Mouse (Mus musculus): ENCODE results near the gene Nfib. TPM values are rescaled to one million over a fixed set of nuclear protein-coding genes. Genes with fewer than 3 reads are reported as not detected.

The Nfib gene
- polyA plus RNA-seq, 1 experiment from 2014 or later, result 13.5 TPM

- H3K36me3 ChIP-seq (ENCODE audit: control insufficient read depth, insufficient read depth), result no peaks in the 10 kb centered on the region
- TF ChIP-seq CTCF (IDR thresholded peaks at IDR 0.05; ENCODE audit: low read depth), result no peak
- no peaks in the 10 kb centered on the region for H3K9me3 ChIP-seq (ENCODE audit: control insufficient read depth)
- no peaks in the 10 kb centered on the region for H3K27me3 ChIP-seq (replicated peaks; ENCODE audit: control insufficient read depth, insufficient read depth, low read length)
- no peak overlapping the region for H3K9ac ChIP-seq (ENCODE audit: low read depth, low read length)
- WGBS, result 42% methylated on average over 10 of the region's 10 CpGs
- peak; percentile 96 for ATAC-seq
- peak overlapping the region; percentile 43 for H3K4me2 ChIP-seq (replicated peaks; ENCODE audit: low read depth)
- no peak overlapping the region for H3K4me3 ChIP-seq (ENCODE audit: low read depth, low read length)
- no peaks in the 10 kb centered on the region for H3K4me1 ChIP-seq (replicated peaks; ENCODE audit: control insufficient read depth, insufficient read depth, low read length)
- H3K27ac ChIP-seq (ENCODE audit: low read depth, low read length), result peak overlapping the region; percentile 71
These were observed 111.6 kb downstream of the Nfib start for GRCm38 (mm10) chr4:82593681-82594666.

- H3K36me3 ChIP-seq (ENCODE audit: control insufficient read depth, insufficient read depth), result no peaks in the 10 kb centered on the region
- H3K4me2 ChIP-seq (replicated peaks; ENCODE audit: low read depth), result no peak overlapping the region
- no peak for ATAC-seq
- H3K9me3 ChIP-seq (ENCODE audit: control insufficient read depth), result no peaks in the 10 kb centered on the region
- no peak for TF ChIP-seq CTCF (IDR thresholded peaks at IDR 0.05; ENCODE audit: low read depth)
- no peaks in the 10 kb centered on the region for H3K27me3 ChIP-seq (replicated peaks; ENCODE audit: control insufficient read depth, insufficient read depth, low read length)
- H3K9ac ChIP-seq (ENCODE audit: low read depth, low read length), result no peak overlapping the region
- H3K4me3 ChIP-seq (ENCODE audit: low read depth, low read length), result no peak overlapping the region
- no peak overlapping the region for H3K27ac ChIP-seq (ENCODE audit: low read depth, low read length)
- 62% methylated on average over 7 of the region's 7 CpGs for WGBS
- no peaks in the 10 kb centered on the region for H3K4me1 ChIP-seq (replicated peaks; ENCODE audit: control insufficient read depth, insufficient read depth, low read length)
These were observed 113.2 kb downstream of the Nfib start for GRCm38 (mm10) chr4:82592086-82593030.

- TF ChIP-seq CTCF (IDR thresholded peaks at IDR 0.05; ENCODE audit: low read depth), result peak; percentile 81
- Histone ChIP-seq H3K9ac (ENCODE audit: low read depth, low read length) (no peak overlapping the region), H3K9me3 (ENCODE audit: control insufficient read depth) (no peaks in the 10 kb centered on the region), H3K27me3 (replicated peaks; ENCODE audit: control insufficient read depth, insufficient read depth, low read length) (no peaks in the 10 kb centered on the region), H3K27ac (ENCODE audit: low read depth, low read length) (no peak overlapping the region), H3K4me3 (ENCODE audit: low read depth, low read length) (no peak overlapping the region), H3K4me1 (replicated peaks; ENCODE audit: control insufficient read depth, insufficient read depth, low read length) (no peaks in the 10 kb centered on the region), H3K4me2 (replicated peaks; ENCODE audit: low read depth) (no peak overlapping the region), H3K36me3 (ENCODE audit: control insufficient read depth, insufficient read depth) (no peaks in the 10 kb centered on the region)
- 11% methylated on average over 4 of the region's 4 CpGs for WGBS
- ATAC-seq, result no peak
These were observed 116.1 kb downstream of the Nfib start for GRCm38 (mm10) chr4:82589345-82589890.

GRCm38 (mm10) chr4:82588718-82589117, 116.8 kb downstream of the Nfib start:
- 69% methylated on average over 5 of the region's 5 CpGs for WGBS
- Histone ChIP-seq H3K27ac (ENCODE audit: low read depth, low read length) (no peak overlapping the region), H3K4me1 (replicated peaks; ENCODE audit: control insufficient read depth, insufficient read depth, low read length) (no peaks in the 10 kb centered on the region), H3K4me3 (ENCODE audit: low read depth, low read length) (no peak overlapping the region), H3K9me3 (ENCODE audit: control insufficient read depth) (no peaks in the 10 kb centered on the region), H3K4me2 (replicated peaks; ENCODE audit: low read depth) (no peak overlapping the region), H3K9ac (ENCODE audit: low read depth, low read length) (no peak overlapping the region), H3K27me3 (replicated peaks; ENCODE audit: control insufficient read depth, insufficient read depth, low read length) (no peaks in the 10 kb centered on the region), H3K36me3 (ENCODE audit: control insufficient read depth, insufficient read depth) (no peaks in the 10 kb centered on the region)
- no peak for ATAC-seq
- no peak for TF ChIP-seq CTCF (IDR thresholded peaks at IDR 0.05; ENCODE audit: low read depth)

GRCm38 (mm10) chr4:82587146-82587870, 118.2 kb downstream of the Nfib start:
- Histone ChIP-seq H3K36me3 (ENCODE audit: control insufficient read depth, insufficient read depth) (no peaks in the 10 kb centered on the region), H3K27ac (ENCODE audit: low read depth, low read length) (no peak overlapping the region), H3K4me2 (replicated peaks; ENCODE audit: low read depth) (no peak overlapping the region), H3K9me3 (ENCODE audit: control insufficient read depth) (no peaks in the 10 kb centered on the region), H3K4me3 (ENCODE audit: low read depth, low read length) (no peak overlapping the region), H3K27me3 (replicated peaks; ENCODE audit: control insufficient read depth, insufficient read depth, low read length) (no peaks in the 10 kb centered on the region), H3K9ac (ENCODE audit: low read depth, low read length) (no peak overlapping the region), H3K4me1 (replicated peaks; ENCODE audit: control insufficient read depth, insufficient read depth, low read length) (no peaks in the 10 kb centered on the region)
- no peak for ATAC-seq
- no peak for TF ChIP-seq CTCF (IDR thresholded peaks at IDR 0.05; ENCODE audit: low read depth)
- 85% methylated on average over 16 of the region's 16 CpGs for WGBS

Measured in intestine, postnatal 0 days (tissue).